Mouse (Mus musculus) intestine, embryonic 16.5 days (tissue): ENCODE results near the gene Tmprss13. TPM values are rescaled to one million over a fixed set of nuclear protein-coding genes. Genes with fewer than 3 reads are reported as not detected.
A peak's percentile ranks its signal among the peaks of the same experiment; 100 is the strongest.

Experiments used
- ATAC-seq: fragments of 200-750 bp; cut with Nextera tagmentation; 2 replicates; pipeline ENCODE4 v1.8.0; 2017; ENCODE audit warnings: moderate TSS enrichment, moderate library complexity
- H3K27ac ChIP-seq: fragments of 300-500 bp; sonication (generic); 2 replicates; pipeline ENCODE4 v1.5.1; 2014; ENCODE audit warnings: mild to moderate bottlenecking, low read length
- H3K27me3 ChIP-seq: fragments of 300-500 bp; sonication (generic); replicated peaks from 2 replicates; pipeline ENCODE4 v1.6.1; 2014; ENCODE audit warnings: low read length, control low read depth, mixed read lengths; ENCODE audit not compliant: control insufficient read depth, insufficient read depth
- H3K36me3 ChIP-seq: fragments of 300-500 bp; sonication (generic); 2 replicates; pipeline ENCODE4 v1.6.1; 2014; ENCODE audit warnings: low read length, control low read depth; ENCODE audit not compliant: control insufficient read depth, insufficient read depth
- H3K4me1 ChIP-seq: fragments of 300-500 bp; sonication (generic); 2 replicates; pipeline ENCODE4 v1.6.1; 2014; ENCODE audit warnings: low read length, control low read depth, mixed read lengths; ENCODE audit not compliant: control insufficient read depth, insufficient read depth
- H3K4me2 ChIP-seq: fragments of 300-500 bp; sonication (generic); 2 replicates; pipeline ENCODE4 v1.6.1; 2014; ENCODE audit warnings: low read depth, low read length, control low read depth
- H3K4me3 ChIP-seq: fragments of 300-500 bp; sonication (generic); 2 replicates; pipeline ENCODE4 v1.5.1; 2014; ENCODE audit warnings: mild to moderate bottlenecking, low read length
- H3K9ac ChIP-seq: fragments of 300-500 bp; sonication (generic); 2 replicates; pipeline ENCODE4 v1.6.1; 2014; ENCODE audit warnings: low read depth, low read length
- H3K9me3 ChIP-seq: fragments of 300-500 bp; sonication (generic); 2 replicates; pipeline ENCODE4 v1.6.1; 2016; ENCODE audit warnings: low read length, control low read depth; ENCODE audit not compliant: control insufficient read depth
- WGBS: fragments of 180-500 bp; shearing (Covaris S2); extraction: QIAGEN DNeasy Blood & Tissue Kit; methylation state at CpG from one replicate; pipeline ENCODE4 v1.1.7; 2014; 5-methylcytosine and 5-hydroxymethylcytosine counted together
- polyA plus RNA-seq: library from polyadenylated mRNA; unstranded; fragments of >200 nt; fragmentation: Nextera tagmentation; extraction: Ambion mirVana; gene quantifications from 2 replicates; pipeline ENCODE4 v1.2.1, GENCODE M21; 2015

The Tmprss13 gene
- polyA plus RNA-seq, 1 experiment from 2014 or later, result 0.51 TPM

DNA sequence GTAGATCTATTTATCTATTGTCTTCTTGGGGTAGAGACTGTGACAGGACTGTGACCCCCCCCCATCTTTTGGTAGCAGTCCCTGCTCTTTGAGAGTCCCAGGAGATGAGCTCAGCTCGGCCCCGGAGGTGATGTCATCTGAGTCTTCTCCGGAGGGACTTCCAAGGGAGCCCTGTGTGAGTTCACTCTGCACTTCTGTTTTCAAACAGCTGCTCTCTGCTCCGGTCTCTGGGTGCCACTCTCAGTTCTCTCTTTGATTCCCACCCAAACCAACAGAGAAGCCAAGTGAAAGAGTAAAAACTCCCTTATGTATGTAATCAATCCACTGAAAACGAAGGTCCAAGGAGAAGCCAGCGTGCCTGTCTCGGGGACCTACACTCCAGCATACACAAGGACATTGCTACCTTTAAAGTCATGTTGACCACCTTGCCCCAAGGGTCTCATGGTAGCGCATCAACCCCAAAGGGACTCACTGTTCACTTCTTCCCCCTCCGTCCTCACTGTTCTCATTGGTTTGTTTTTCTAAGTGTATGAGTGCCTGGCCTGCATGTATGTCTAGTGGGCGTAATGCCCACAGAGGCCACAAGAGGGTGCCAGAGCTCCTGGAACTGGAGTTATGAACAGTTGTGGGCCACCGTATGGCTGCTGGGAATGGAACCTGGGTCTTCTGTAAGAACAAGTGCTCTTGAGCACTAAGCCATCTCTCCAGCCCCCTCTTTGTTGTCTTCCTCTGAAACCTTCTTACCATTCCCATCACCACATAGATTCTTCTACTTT, 19.5 kb upstream of the Tmprss13 start:
- Histone ChIP-seq H3K4me2 (no peak overlapping the region), H3K36me3 (no peaks in the 10 kb centered on the region), H3K9me3 (peaks cover 2% of the 10 kb centered on the region; the same call in 1 of the 2 replicates), H3K4me3 (no peak overlapping the region), H3K9ac (no peak overlapping the region), H3K27ac (no peak overlapping the region), H3K27me3 (no peaks in the 10 kb centered on the region), H3K4me1 (peaks cover 8% of the 10 kb centered on the region; the same call in 1 of the 2 replicates)
- 79% methylated on average over 11 of the region's 11 CpGs for WGBS
- ATAC-seq, result no peak

DNA sequence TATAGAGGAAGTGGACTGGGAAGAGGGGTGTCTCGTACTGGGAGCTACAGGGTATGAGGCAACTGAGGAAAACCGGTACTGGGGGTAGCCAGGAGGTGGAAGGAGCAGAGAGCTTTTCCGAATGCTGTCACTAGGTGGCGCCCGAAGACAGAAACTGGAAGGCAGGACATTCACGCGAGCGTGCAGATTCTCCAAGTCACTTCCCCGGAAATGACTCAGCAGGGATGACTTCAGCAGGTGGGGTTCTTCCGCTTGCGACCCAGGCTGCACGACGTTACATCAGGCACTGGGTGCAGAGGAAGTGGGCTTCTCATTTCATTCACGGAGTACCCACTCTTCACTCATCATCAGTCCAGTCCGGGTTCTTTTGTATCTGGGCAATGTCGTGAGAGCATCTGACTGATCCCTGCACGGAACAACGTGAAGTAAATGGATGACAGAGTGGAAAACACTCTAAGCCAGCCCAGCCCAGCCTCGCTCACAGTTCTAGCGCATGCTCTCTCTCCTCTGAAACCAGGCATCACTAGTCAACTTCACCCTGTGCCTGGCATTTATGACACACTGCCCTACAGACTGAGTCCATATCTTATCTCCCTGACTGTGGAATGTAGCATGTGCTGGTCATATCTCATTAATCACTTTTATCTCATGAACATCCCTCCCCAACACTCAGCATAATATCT, 18.3 kb upstream of the Tmprss13 start:
- Histone ChIP-seq H3K4me1 (peaks cover 8% of the 10 kb centered on the region; the same call in 1 of the 2 replicates), H3K36me3 (no peaks in the 10 kb centered on the region), H3K9ac (peak overlapping the region; percentile 60), H3K27me3 (no peaks in the 10 kb centered on the region), H3K9me3 (peaks cover 2% of the 10 kb centered on the region; the same call in 1 of the 2 replicates), H3K4me3 (peak overlapping the region; percentile 42), H3K27ac (peak overlapping the region; percentile 57), H3K4me2 (peak overlapping the region; percentile 73)
- peak; percentile 94 for ATAC-seq
- 9% methylated on average over 20 of the region's 20 CpGs for WGBS

DNA sequence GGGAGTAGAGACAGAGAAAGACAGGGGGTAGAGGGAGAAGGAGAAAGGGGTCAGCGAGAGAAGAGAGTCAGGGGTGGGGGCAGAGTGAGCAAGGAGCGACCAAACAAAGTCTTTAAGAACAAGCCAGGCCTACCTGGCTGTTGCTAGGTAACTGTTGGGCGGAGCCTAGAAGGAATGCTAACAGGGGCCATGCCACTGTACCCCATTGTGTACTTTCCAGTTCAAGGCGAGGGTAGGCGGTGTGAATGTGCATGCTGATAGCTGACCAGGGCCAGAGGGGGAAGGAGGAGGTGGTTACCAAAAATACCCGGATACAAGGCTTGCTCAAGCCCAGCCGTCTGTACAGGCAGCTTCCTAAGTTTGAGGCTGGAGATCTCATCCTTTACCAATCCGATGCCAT, 17.1 kb upstream of the Tmprss13 start:
- 88% methylated on average over 8 of the region's 8 CpGs for WGBS
- no peak overlapping the region for H3K9ac ChIP-seq
- H3K4me2 ChIP-seq, result no peak overlapping the region
- H3K27ac ChIP-seq, result no peak overlapping the region
- peaks cover 2% of the 10 kb centered on the region; the same call in 1 of the 2 replicates for H3K9me3 ChIP-seq
- ATAC-seq, result no peak
- no peak overlapping the region for H3K4me3 ChIP-seq
- H3K36me3 ChIP-seq, result no peaks in the 10 kb centered on the region
- peaks cover 8% of the 10 kb centered on the region; the same call in 1 of the 2 replicates for H3K4me1 ChIP-seq
- no peaks in the 10 kb centered on the region for H3K27me3 ChIP-seq

DNA sequence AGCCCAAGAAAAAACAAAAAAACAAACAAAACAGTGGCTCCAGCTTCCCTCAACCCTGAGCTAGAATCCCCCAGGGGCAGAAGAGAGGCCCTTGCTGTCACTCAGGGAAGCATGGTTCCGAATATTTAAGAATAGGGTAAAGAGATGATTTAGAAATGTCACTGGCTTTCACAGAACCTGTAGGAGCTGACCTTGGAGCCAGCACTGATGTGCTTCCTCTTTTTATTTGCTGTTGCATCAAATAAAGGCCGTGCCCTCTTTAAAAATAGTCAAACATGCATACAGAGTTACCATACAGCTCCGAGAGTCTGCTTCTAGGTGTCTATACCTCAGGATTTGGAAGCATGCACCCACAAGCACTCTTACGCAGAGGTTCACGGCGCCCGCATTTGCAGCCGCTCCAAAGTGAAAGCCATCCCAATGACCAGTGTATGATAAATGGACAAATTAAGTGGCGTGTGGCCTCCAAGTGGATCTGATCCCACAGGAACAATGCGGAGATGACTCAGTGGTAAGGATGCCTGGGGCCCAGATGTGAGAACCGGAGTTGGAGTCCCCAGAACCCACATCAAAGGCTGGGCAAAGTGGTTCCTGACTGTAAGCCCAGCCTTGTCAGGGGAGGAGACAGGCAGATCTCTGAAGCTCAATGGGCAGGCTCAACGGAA, 12.0 kb upstream of the Tmprss13 start:
- no peaks in the 10 kb centered on the region for H3K4me1 ChIP-seq
- no peak overlapping the region for H3K4me2 ChIP-seq
- no peak overlapping the region for H3K4me3 ChIP-seq
- H3K27ac ChIP-seq, result no peak overlapping the region
- no peaks in the 10 kb centered on the region for H3K36me3 ChIP-seq
- no peak for ATAC-seq
- H3K9ac ChIP-seq, result no peak overlapping the region
- no peaks in the 10 kb centered on the region for H3K9me3 ChIP-seq
- H3K27me3 ChIP-seq, result no peaks in the 10 kb centered on the region
- WGBS, result 88% methylated on average over 12 of the region's 12 CpGs

DNA sequence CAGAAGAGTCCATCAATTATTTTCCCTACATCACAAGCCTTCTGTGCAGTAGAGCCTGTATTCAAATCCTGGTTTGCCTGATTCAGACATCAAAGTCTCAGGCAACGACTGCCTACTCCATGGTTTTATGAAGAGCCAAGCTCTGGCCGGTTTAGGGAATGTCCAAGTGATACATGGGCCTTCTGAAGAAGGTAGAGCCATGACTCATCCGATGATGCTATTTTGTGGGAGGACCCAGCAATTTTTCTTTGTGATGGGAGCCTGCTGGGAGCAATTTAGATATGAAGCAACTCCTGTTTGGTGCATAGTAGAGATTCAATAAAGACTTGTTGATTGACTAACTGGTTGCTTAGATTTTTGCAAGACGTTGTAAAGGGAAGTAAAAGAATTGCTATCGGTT, 10.4 kb upstream of the Tmprss13 start:
- no peak for ATAC-seq

DNA sequence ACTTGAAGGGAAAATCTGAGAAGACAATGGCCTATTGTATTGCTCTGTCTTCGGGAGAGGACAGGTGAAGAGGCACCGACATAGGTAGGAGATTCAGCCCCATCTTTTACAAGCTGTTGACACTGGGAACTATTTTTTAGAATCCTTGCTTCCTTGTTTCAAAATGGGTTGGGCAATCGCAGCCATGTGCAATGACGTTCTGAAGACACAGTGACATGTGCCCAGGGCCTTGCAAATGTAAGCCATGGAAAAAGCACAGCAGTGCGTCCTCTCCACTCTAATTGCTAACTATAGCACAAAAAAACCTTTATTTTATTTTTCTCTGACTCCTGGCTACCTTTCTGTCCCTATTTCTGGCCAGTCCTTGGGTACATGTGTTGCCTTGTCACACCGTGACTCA, 7.0 kb upstream of the Tmprss13 start:
- Histone ChIP-seq H3K27ac (no peak overlapping the region), H3K4me3 (no peak overlapping the region), H3K4me1 (no peaks in the 10 kb centered on the region; the same call in 1 of the 2 replicates), H3K9me3 (no peaks in the 10 kb centered on the region), H3K4me2 (no peak overlapping the region), H3K9ac (no peak overlapping the region), H3K36me3 (no peaks in the 10 kb centered on the region), H3K27me3 (no peaks in the 10 kb centered on the region; the same call in 1 of the 2 replicates)
- 69% methylated on average over 6 of the region's 6 CpGs for WGBS
- ATAC-seq, result peak; percentile 42; the same call in 1 of the 2 replicates

More for the DNA sequence above, 10.4 kb upstream of the Tmprss13 start:
- H3K4me1 ChIP-seq, result no peaks in the 10 kb centered on the region
- H3K36me3 ChIP-seq, result no peaks in the 10 kb centered on the region
- no peak overlapping the region for H3K4me2 ChIP-seq
- no peaks in the 10 kb centered on the region for H3K27me3 ChIP-seq
- H3K4me3 ChIP-seq, result no peak overlapping the region
- H3K9me3 ChIP-seq, result no peaks in the 10 kb centered on the region
- WGBS, result 74% methylated on average over 5 of the region's 5 CpGs
- no peak overlapping the region for H3K27ac ChIP-seq
- no peak overlapping the region for H3K9ac ChIP-seq

DNA sequence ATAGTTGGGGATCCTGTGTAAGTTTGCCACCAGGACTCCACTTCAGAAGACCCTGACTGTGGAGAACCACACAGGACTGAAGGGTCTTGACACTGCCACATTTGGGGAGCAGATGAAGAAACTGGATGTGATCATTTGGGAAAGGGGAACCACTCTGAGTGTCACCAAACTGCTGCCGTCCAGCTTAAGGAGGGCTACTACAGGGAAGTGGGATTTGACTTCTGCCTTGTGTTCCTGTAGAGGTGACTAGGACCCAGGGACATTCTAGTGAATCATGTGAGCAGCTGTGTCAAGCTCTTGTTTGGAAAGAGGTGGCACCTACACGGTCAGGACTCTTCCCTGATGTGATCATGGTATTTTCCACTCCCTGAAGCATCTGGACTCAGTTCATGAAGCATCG, 5.0 kb upstream of the Tmprss13 start:
- H3K4me2 ChIP-seq, result no peak overlapping the region
- H3K36me3 ChIP-seq, result no peaks in the 10 kb centered on the region
- no peak overlapping the region for H3K4me3 ChIP-seq
- H3K27ac ChIP-seq, result no peak overlapping the region
- H3K9me3 ChIP-seq, result no peaks in the 10 kb centered on the region
- 77% methylated on average over 3 of the region's 3 CpGs for WGBS
- H3K9ac ChIP-seq, result no peak overlapping the region
- H3K4me1 ChIP-seq, result peaks cover 9% of the 10 kb centered on the region
- no peak for ATAC-seq
- H3K27me3 ChIP-seq, result no peaks in the 10 kb centered on the region; the same call in 1 of the 2 replicates

DNA sequence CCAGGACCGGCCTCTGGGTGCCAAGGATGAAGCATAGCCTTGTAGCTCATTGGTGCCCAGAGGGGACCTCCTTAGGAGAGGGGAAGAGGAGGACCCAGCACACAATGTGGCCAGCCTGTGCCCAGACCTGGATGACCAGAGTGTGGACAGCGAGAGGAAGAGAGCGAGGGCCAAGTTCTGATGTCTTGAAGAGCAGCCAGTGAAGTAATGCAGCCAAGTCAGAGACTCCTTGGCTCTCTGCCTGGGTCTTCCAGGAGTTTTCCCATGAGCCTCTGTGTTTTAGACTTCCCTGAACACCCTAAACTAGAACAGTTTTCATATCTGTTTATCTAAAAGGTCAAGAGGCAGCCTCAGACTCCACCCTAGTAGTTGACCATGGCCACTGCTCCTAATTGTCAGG, 1.3 kb upstream of the Tmprss13 start:
- WGBS, result 66% methylated on average over 3 of the region's 3 CpGs
- no peak overlapping the region for H3K27ac ChIP-seq
- no peak overlapping the region for H3K4me2 ChIP-seq
- peaks cover 9% of the 10 kb centered on the region for H3K4me1 ChIP-seq
- no peaks in the 10 kb centered on the region for H3K9me3 ChIP-seq
- H3K4me3 ChIP-seq, result no peak overlapping the region
- no peak for ATAC-seq
- no peak overlapping the region for H3K9ac ChIP-seq
- H3K27me3 ChIP-seq, result no peaks in the 10 kb centered on the region; the same call in 1 of the 2 replicates
- H3K36me3 ChIP-seq, result no peaks in the 10 kb centered on the region

DNA sequence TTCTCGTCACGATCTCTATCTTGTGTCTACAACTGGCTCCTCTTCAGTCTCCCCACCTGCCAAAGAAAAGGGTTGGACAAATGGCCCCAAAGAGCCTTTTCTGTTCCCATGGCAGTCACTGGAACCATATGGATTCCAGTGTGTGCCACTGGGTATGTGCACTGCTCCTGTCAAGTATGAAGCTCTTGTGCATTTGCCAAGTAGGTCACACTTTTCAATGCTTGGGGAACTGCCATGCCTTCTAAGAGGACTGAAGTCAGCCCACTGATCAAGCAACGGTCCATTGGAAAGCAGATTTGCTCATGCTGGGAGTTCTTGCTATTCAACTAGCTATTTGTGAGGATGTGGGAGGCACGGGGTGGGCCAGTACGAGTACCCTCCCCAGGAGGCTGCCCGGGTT, 2.6 kb downstream of the Tmprss13 start:
- Histone ChIP-seq H3K9ac (no peak overlapping the region), H3K27me3 (no peaks in the 10 kb centered on the region; the same call in 1 of the 2 replicates), H3K4me2 (no peak overlapping the region), H3K36me3 (no peaks in the 10 kb centered on the region), H3K4me1 (peaks cover 9% of the 10 kb centered on the region), H3K27ac (no peak overlapping the region), H3K4me3 (no peak overlapping the region), H3K9me3 (no peaks in the 10 kb centered on the region)
- ATAC-seq, result no peak
- WGBS, result 84% methylated on average over 6 of the region's 6 CpGs
